Mouse (Mus musculus): ENCODE data around the gene Gpatch1. TPM values are rescaled to one million over a fixed set of nuclear protein-coding genes. Genes with fewer than 3 reads are reported as not detected.

Gpatch1 gene
- polyA plus RNA-seq, 1 experiment from 2014 or later: 21.4 TPM

DNA sequence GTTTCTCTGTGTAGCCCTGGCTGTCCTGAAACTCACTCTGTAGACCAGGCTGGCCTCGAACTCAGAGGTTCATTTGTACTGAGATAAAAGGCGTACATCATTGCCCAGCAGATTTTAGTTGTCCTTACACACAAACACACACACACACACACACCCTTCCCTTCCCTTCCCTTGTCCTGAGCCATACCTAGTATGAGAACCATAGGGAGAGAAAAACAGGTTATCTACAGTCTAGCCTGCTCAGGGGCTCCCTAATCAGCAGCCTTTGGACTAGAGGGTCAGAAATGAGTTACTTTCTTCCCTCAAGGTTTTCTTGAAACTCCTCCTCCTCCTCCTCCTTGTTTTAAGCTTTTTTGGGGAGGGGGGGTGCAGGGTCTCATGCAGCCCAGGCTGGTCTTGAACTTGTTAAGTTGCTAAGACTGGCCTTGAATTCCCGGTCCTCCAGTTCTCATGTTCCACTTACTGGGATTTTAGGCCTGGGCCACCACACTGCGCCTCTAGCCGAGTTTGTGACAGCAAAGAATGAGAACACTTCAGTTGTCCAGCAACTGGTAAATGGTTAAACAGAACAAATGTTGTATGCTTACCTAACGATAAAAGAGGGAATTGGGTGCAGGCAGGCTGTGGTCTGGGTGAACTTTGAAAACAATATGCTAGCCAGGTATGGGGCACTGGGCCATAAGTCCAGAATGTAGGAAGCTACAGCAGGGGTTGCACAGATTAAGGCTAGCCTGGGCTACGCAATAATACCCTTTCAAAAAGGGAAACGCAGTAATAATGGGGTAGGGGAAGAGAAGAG is 31.8 kb upstream of the Gpatch1 start:
- no peak overlapping the region for H3K9ac ChIP-seq (ENCODE audit: low read length)
- H3K27ac ChIP-seq (ENCODE audit: low read depth, low read length): no peak overlapping the region
- no peaks in the 10 kb centered on the region for H3K27me3 ChIP-seq (ENCODE audit: control insufficient read depth, insufficient read depth, low read length)
- H3K4me1 ChIP-seq (ENCODE audit: control insufficient read depth, insufficient read depth, low read length): no peaks in the 10 kb centered on the region
- DNase-seq (ENCODE audit: low spot score) (no peak), ATAC-seq (ENCODE audit: insufficient read depth, low FRiP score, low TSS enrichment) (no peak)
- WGBS: 92% methylated on average over 8 of the region's 8 CpGs
- no peak overlapping the region for H3K4me2 ChIP-seq (ENCODE audit: low read depth)
- H3K9me3 ChIP-seq (ENCODE audit: control insufficient read depth, low read length): no peaks in the 10 kb centered on the region
- no peaks in the 10 kb centered on the region for H3K36me3 ChIP-seq (ENCODE audit: control insufficient read depth, insufficient read depth, low read length)
- H3K4me3 ChIP-seq (ENCODE audit: low read depth, low read length): no peak overlapping the region

DNA sequence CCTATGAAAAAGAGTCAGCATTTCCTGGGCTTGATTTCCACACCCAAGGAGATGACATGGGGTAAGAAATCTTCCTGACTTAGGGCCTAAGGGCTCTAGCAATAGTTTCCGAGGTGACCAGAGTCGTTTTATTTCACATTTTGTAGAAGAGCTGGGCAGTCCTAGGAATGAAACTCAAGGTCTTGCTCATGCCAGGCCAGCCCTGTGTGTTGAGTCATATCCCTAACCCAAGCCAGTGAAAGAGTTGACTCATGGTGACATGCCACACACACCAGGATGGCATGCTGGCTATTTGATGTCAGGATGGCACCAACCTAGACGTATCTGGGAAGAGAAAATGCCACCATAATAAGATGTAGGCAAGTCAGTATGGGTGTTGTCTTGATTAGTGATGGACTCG is 30.8 kb upstream of the Gpatch1 start:
- Histone ChIP-seq H3K27ac (ENCODE audit: low read depth, low read length) (no peak overlapping the region), H3K4me1 (ENCODE audit: control insufficient read depth, insufficient read depth, low read length) (no peaks in the 10 kb centered on the region), H3K9me3 (ENCODE audit: control insufficient read depth, low read length) (no peaks in the 10 kb centered on the region), H3K4me3 (ENCODE audit: low read depth, low read length) (no peak overlapping the region), H3K9ac (ENCODE audit: low read length) (no peak overlapping the region), H3K4me2 (ENCODE audit: low read depth) (no peak overlapping the region), H3K27me3 (ENCODE audit: control insufficient read depth, insufficient read depth, low read length) (no peaks in the 10 kb centered on the region), H3K36me3 (ENCODE audit: control insufficient read depth, insufficient read depth, low read length) (no peaks in the 10 kb centered on the region)
- 89% methylated on average over 4 of the region's 4 CpGs for WGBS
- DNase-seq (ENCODE audit: low spot score): no peak
- no peak for ATAC-seq (ENCODE audit: insufficient read depth, low FRiP score, low TSS enrichment)

DNA sequence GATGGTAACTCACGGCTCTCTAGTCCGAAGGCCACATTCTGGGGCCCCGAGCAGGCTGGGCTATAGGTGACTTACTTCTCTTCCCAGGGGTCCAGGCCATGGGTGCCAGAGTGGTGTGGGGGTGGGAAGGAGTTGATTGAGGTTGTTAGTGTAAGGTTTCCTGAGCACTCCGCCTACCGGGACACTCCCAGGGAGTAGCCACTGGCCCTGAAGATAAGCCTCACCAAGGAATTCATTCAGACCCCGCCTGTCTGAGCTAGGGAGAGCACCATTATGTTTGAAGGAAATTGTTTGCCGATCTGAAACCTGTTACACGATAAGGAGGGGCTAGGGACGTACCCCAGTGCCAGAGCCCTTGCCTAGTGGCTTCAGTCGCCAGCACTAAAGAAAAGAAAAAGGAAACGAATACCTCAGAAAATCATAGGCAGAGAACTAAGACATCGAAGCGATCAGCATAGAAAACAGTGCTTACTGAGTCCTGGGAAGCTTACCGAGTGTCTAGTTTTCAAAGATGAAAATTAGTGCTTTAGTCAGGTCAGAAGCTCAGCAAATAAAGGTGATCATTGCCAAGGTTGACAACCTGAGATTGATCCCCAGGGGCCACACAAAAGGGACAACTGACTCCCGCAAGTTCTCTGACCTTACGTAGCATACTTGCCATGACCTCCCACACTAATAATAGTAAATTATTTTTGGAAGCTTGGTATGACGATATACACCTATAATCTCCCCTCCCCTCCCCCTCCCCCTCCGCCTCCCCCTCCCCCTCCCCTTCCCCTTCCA is 29.9 kb upstream of the Gpatch1 start:
- ATAC-seq (ENCODE audit: insufficient read depth, low FRiP score, low TSS enrichment) (no peak), DNase-seq (ENCODE audit: low spot score) (no peak)
- H3K27me3 ChIP-seq (ENCODE audit: control insufficient read depth, insufficient read depth, low read length): no peaks in the 10 kb centered on the region
- H3K4me3 ChIP-seq (ENCODE audit: low read depth, low read length): no peak overlapping the region
- H3K4me1 ChIP-seq (ENCODE audit: control insufficient read depth, insufficient read depth, low read length): no peaks in the 10 kb centered on the region
- no peaks in the 10 kb centered on the region for H3K36me3 ChIP-seq (ENCODE audit: control insufficient read depth, insufficient read depth, low read length)
- WGBS: 79% methylated on average over 17 of the region's 18 CpGs
- no peak overlapping the region for H3K4me2 ChIP-seq (ENCODE audit: low read depth)
- H3K9ac ChIP-seq (ENCODE audit: low read length): no peak overlapping the region
- H3K27ac ChIP-seq (ENCODE audit: low read depth, low read length): no peak overlapping the region
- no peaks in the 10 kb centered on the region for H3K9me3 ChIP-seq (ENCODE audit: control insufficient read depth, low read length)

DNA sequence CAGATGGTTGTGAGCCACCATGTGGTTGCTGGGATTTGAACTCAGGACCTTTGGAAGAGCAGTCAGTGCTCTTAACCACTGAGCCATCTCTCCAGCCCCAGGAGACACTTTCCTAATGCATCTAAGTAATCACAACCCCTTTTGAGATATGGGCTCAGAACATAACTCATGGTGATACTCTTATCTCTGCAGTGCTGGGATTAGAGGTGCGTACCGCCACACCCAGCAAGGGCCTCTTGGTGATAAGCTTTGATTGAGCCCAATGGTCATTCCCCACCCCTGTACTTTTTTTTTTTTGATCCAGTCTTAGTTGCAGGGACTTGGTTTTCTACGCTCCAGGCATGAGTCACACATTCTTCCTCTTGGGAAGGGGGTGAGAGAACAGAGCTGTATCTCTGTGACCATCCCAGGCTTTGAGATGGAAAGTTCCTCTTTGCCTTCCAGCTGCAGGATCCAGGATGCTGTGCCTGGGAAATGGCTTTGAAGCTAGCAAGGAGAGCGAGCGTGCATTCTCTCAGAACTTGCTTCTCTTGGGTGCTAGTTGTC is 26.6 kb upstream of the Gpatch1 start:
- H3K4me3 ChIP-seq (ENCODE audit: low read depth, low read length): no peak overlapping the region
- H3K9me3 ChIP-seq (ENCODE audit: control insufficient read depth, low read length): no peaks in the 10 kb centered on the region
- H3K36me3 ChIP-seq (ENCODE audit: control insufficient read depth, insufficient read depth, low read length): no peaks in the 10 kb centered on the region
- H3K27me3 ChIP-seq (ENCODE audit: control insufficient read depth, insufficient read depth, low read length): no peaks in the 10 kb centered on the region
- no peak overlapping the region for H3K9ac ChIP-seq (ENCODE audit: low read length)
- H3K4me1 ChIP-seq (ENCODE audit: control insufficient read depth, insufficient read depth, low read length): no peaks in the 10 kb centered on the region
- 90% methylated on average over 5 of the region's 5 CpGs for WGBS
- ATAC-seq (ENCODE audit: insufficient read depth, low FRiP score, low TSS enrichment) (no peak), DNase-seq (ENCODE audit: low spot score) (no peak)
- no peak overlapping the region for H3K27ac ChIP-seq (ENCODE audit: low read depth, low read length)
- no peak overlapping the region for H3K4me2 ChIP-seq (ENCODE audit: low read depth)

DNA sequence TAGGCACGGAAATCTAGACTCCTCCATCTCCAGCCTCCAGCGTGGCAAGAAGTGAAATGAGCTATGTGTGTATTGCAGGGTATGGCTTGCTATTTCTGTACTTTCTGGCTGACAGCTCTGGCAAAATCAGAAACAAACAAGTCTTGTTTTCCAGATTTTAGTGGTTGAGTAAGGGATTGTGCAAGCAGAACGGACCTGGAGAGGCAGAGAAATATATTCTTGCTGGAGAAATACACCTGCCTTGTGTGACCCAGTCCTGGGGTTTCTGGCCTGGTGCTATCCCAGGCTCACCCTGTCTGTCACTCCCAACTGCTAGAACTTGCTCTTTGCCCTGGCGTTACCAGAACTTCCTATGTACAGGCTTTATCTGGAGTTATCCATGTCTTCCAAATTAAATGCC is 24.3 kb upstream of the Gpatch1 start:
- Histone ChIP-seq H3K36me3 (ENCODE audit: control insufficient read depth, insufficient read depth, low read length) (no peaks in the 10 kb centered on the region), H3K9ac (ENCODE audit: low read length) (no peak overlapping the region), H3K9me3 (ENCODE audit: control insufficient read depth, low read length) (no peaks in the 10 kb centered on the region), H3K4me3 (ENCODE audit: low read depth, low read length) (no peak overlapping the region), H3K4me2 (ENCODE audit: low read depth) (no peak overlapping the region), H3K27ac (ENCODE audit: low read depth, low read length) (no peak overlapping the region), H3K27me3 (ENCODE audit: control insufficient read depth, insufficient read depth, low read length) (no peaks in the 10 kb centered on the region), H3K4me1 (ENCODE audit: control insufficient read depth, insufficient read depth, low read length) (no peaks in the 10 kb centered on the region)
- ATAC-seq (ENCODE audit: insufficient read depth, low FRiP score, low TSS enrichment) (no peak), DNase-seq (ENCODE audit: low spot score) (no peak)
- WGBS: 90% methylated on average over 4 of the region's 4 CpGs

DNA sequence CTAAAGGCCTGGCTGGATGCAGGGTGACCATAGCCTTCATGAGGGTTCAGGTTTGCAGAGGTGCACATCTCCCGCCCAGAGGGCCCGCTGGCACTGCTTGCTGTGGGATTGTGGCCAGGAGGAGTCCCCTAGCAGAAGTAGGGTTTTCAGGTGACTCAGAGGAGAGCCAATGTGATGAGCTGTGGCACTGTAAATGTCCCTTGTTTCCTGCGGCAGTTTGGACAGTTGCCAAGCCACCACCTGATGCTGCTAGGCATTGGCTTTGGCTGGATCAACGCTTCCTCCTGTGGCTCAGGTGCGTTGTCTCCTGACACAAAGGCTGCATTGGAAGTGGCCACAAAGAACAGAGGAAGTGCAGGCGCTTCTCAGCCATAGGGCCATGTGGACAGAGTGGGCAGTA is 23.0 kb upstream of the Gpatch1 start:
- Histone ChIP-seq H3K9ac (ENCODE audit: low read length) (no peak overlapping the region), H3K4me2 (ENCODE audit: low read depth) (no peak overlapping the region), H3K36me3 (ENCODE audit: control insufficient read depth, insufficient read depth, low read length) (no peaks in the 10 kb centered on the region), H3K27ac (ENCODE audit: low read depth, low read length) (no peak overlapping the region), H3K4me1 (ENCODE audit: control insufficient read depth, insufficient read depth, low read length) (no peaks in the 10 kb centered on the region), H3K4me3 (ENCODE audit: low read depth, low read length) (no peak overlapping the region), H3K27me3 (ENCODE audit: control insufficient read depth, insufficient read depth, low read length) (no peaks in the 10 kb centered on the region), H3K9me3 (ENCODE audit: control insufficient read depth, low read length) (no peaks in the 10 kb centered on the region)
- 90% methylated on average over 6 of the region's 6 CpGs for WGBS
- ATAC-seq (ENCODE audit: insufficient read depth, low FRiP score, low TSS enrichment) (no peak), DNase-seq (ENCODE audit: low spot score) (no peak)

DNA sequence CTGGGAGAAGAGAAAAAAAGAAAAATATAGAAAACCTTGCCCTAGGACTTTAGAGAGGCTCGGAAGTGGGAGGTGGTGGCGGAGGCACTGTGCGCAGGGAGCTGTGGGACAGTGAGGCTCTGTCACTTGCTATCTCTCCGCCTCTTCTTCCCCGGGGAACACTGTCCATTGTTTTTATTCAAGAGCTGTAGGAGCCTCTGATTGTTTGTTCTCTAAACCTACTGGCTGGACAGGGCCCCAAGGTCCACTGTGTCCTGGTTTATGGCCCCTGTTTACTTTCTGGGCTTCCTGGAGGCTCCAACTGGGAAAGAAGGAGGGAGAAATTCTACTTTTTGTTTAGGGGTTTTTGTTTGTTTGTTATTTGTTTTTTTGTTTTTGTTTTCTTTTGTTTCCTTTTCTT is 22.0 kb upstream of the Gpatch1 start:
- H3K36me3 ChIP-seq (ENCODE audit: control insufficient read depth, insufficient read depth, low read length): no peaks in the 10 kb centered on the region
- no peak overlapping the region for H3K27ac ChIP-seq (ENCODE audit: low read depth, low read length)
- H3K4me3 ChIP-seq (ENCODE audit: low read depth, low read length): no peak overlapping the region
- no peaks in the 10 kb centered on the region for H3K4me1 ChIP-seq (ENCODE audit: control insufficient read depth, insufficient read depth, low read length)
- H3K9me3 ChIP-seq (ENCODE audit: control insufficient read depth, low read length): no peaks in the 10 kb centered on the region
- DNase-seq (ENCODE audit: low spot score) (peak; percentile 11), ATAC-seq (ENCODE audit: insufficient read depth, low FRiP score, low TSS enrichment) (no peak)
- H3K9ac ChIP-seq (ENCODE audit: low read length): no peak overlapping the region
- H3K27me3 ChIP-seq (ENCODE audit: control insufficient read depth, insufficient read depth, low read length): no peaks in the 10 kb centered on the region
- no peak overlapping the region for H3K4me2 ChIP-seq (ENCODE audit: low read depth)
- WGBS: 11% methylated on average over 5 of the region's 5 CpGs

DNA sequence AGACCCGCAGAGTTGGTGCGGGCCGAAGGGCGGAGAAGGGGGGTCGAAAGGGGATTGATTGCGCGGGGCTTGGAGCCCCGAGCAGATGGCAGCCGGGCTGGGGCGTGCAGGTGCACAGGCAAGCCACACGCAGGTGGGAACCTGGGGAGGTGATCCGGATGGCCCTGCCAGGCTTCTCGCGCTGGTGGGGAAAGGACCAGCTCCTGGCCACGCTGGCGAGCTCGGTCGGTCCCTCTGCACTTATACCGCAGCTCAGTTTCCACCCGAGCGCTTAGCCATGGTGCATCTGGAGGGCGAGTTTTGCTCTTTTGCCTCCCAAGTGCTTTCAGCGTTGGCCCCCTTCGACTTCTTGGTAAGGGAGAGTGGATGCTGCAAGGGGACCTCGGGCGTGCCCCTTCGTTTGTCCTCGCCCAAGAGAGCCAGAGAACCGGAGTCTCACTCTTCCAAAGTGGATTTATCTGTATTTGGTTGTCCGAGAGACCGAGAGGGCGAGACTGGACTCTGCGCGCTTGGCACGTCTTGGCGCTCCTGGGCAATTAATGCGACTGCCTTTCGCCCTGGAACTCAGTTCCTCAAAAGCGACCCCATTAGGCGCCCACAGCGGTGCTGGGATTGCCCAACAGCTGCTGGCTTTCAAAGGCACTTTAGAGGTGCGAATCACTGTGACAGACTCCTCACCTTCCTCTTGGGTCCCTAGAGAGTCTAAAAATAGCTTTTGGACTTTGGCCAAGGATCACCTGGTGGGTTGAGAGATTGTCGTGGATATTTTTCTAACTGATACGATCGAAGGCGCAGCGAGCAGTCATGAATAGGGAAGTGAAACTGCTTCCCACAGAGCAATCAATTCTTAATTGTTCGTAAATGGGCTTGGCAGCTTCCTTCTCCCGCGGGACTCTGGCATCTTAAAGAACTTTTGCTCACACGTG is 16.6 kb upstream of the Gpatch1 start:
- Histone ChIP-seq H3K9ac (ENCODE audit: low read length) (peak overlapping the region; percentile 58), H3K9me3 (ENCODE audit: control insufficient read depth, low read length) (no peaks in the 10 kb centered on the region), H3K4me2 (ENCODE audit: low read depth) (peak overlapping the region; percentile 96), H3K27ac (ENCODE audit: low read depth, low read length) (no peak overlapping the region), H3K4me1 (ENCODE audit: control insufficient read depth, insufficient read depth, low read length) (peaks cover 4% of the 10 kb centered on the region), H3K36me3 (ENCODE audit: control insufficient read depth, insufficient read depth, low read length) (no peaks in the 10 kb centered on the region), H3K4me3 (ENCODE audit: low read depth, low read length) (peak overlapping the region; percentile 49), H3K27me3 (ENCODE audit: control insufficient read depth, insufficient read depth, low read length) (no peaks in the 10 kb centered on the region)
- peak; percentile 35 for DNase-seq (ENCODE audit: low spot score)
- ATAC-seq (ENCODE audit: insufficient read depth, low FRiP score, low TSS enrichment): no peak; the same call in none of the 2 replicates
- WGBS: under 1% methylated on average over 49 of the region's 51 CpGs

Measured in neural tube, embryonic 11.5 days (tissue).